Mouse (Mus musculus) kidney, adult 2 months (tissue): ENCODE results near the gene Cacng6.

Source experiments
- CTCF ChIP-seq: fragments of 200-500 bp; conservative IDR thresholded peaks from 2 replicates; pipeline ENCODE4 v1.5.1; 2011; ENCODE audit warnings: low read depth, mild to moderate bottlenecking, control low read depth, low read length, moderate library complexity, mixed read lengths; ENCODE audit not compliant: insufficient read depth, insufficient read length
- POLR2A ChIP-seq: fragments of 200-500 bp; IDR thresholded peaks from one replicate; pipeline ENCODE4 v1.6.1; 2011; ENCODE audit warnings: low read depth, low read length, control low read depth

DNA sequence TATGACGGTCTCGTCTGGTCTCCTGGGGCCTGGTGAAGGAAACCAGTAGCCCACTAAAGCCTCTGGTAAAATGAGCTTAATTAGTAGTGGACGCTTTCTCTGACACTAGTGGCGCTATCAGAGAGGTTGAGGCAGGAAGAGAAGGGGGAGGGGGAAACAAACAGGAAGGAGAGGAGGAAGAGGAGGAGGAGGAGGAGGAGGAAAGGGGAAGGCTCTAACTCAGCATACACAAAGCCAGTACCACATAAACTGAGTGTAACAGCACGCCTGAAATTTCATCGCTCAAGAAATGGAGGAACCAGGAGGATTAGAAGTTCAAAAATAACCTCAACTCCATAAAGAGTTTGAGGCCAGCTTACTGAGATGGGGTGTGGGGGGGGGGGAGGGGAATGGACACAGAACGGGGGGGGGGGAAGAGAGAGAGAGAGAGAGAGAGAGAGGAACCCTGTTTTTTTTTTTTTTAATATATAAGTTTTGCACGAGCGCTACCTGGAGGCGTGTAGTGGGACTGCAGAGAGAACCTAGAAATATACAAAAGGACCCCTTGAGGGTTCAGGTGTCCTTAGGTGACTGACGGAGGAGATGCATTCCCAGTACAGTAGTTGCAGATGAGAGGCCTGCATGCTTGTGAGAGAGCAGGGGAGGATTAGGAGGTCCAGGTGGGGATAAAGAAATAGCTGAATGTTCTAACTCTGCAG is 29.6 kb downstream of the Cacng6 start:
- no peak for TF ChIP-seq CTCF
- no peak for TF ChIP-seq POLR2A
